25 mouse cellular contexts compared by ENCODE assay signal in genomic region chr7:35535750-35536512, GRCm38 (mm10). TPM values are rescaled to one million over a fixed set of nuclear protein-coding genes. Genes with fewer than 3 reads are reported as not detected.
DNase-seq lines count a peak whose midpoint lies in the region; ATAC-seq and TF ChIP-seq lines count a peak whose summit lies in the region.
"Had no signal": no experiment of that assay in that cellular context is flagged by ENCODE, and none has a peak within 500 bp of the region (broad histone marks: within the 10 kb centered on the region; RNA-seq: fewer than 3 reads in every experiment).

No protein-coding gene starts in this region.

- H3K27ac ChIP-seq in CH12.LX (ENCODE audit: insufficient read depth, low read depth) = no peak overlapping the region
- H3K27ac ChIP-seq: forebrain, embryonic 10.5 days; heart, embryonic 10.5 days; hindbrain, embryonic 15.5 days; left cerebral cortex, adult 2 months; macrophage; midbrain, embryonic 12.5 days; stomach, postnatal 0 days had no signal

- ATAC-seq in megakaryocyte progenitor cell, adult 5-6 weeks (replicated peaks; ENCODE audit: poor library complexity) = 0 out of 2 replicates have a peak, but pooled peaks have one; percentile 29
- ATAC-seq in cerebellum, adult (ENCODE audit: insufficient number of reproducible peaks, low FRiP score, low TSS enrichment) = no peak
- ATAC-seq: lung, postnatal 0 days had no signal

- TF ChIP-seq CTCF in CH12.LX (conservative IDR thresholded peaks at IDR 0.05 in 1 of 2, IDR thresholded peaks at IDR 0.05 in 1 of 2; ENCODE audit: low read depth in 2 of 2, low read length in 2 of 2) = no peak

- no peaks in the 10 kb centered on the region for H3K9me3 ChIP-seq in CH12.LX (replicated peaks; ENCODE audit: low read length)
- H3K9me3 ChIP-seq: forebrain, embryonic 10.5 days; G1E; heart, embryonic 10.5 days; hindbrain, embryonic 15.5 days; midbrain, embryonic 12.5 days had no signal

- dilution Hi-C loops in CH12.LX (cut with MboI; ENCODE audit: extremely low pct_ligation_motif_present, extremely low pct_unique_long_range_greater_than_20kb, low sequenced_read_pairs) = no loop called here

- H3K36me3 ChIP-seq in CH12.LX (replicated peaks in 1 of 2; ENCODE audit: control insufficient read depth in 1 of 2, insufficient read depth in 1 of 2, low read length in 1 of 2) = no peaks in the 10 kb centered on the region
- H3K36me3 ChIP-seq: forebrain, embryonic 10.5 days; G1E; heart, embryonic 10.5 days; hindbrain, embryonic 15.5 days; midbrain, embryonic 12.5 days had no signal

- H3K27me3 ChIP-seq in CH12.LX (replicated peaks) = no peaks in the 10 kb centered on the region
- H3K27me3 ChIP-seq: hindbrain, embryonic 15.5 days; midbrain, embryonic 12.5 days had no signal

- peak; percentile 39 for DNase-seq in A20 (ENCODE audit: low read depth, low spot score)
- DNase-seq in CH12.LX (ENCODE audit: extremely low read depth) = no peak
- DNase-seq in ZHBTc4 (ENCODE audit: low read depth, low spot score) = peak; percentile 23
- no peak for DNase-seq in frontal cortex, postnatal 25 days (ENCODE audit: low spot score in 2 of 2)
- no peak for DNase-seq in adrenal gland, postnatal 4 days (ENCODE audit: low spot score in 2 of 2)
- DNase-seq: adrenal gland, postnatal 25 days; cerebellum, adult 11 months; cerebellum, adult 9-11 months; kidney, adult 11 months had no signal

- peak overlapping the region; percentile 21; the same call in 1 of the 2 replicates for H3K4me2 ChIP-seq in CH12.LX (ENCODE audit: insufficient read depth, low read depth, poor library complexity, severe bottlenecking)
- H3K4me2 ChIP-seq: hindbrain, embryonic 15.5 days; midbrain, embryonic 12.5 days had no signal

- H3K9ac ChIP-seq in CH12.LX (ENCODE audit: insufficient read depth, low read depth) = no peak overlapping the region
- H3K9ac ChIP-seq: hindbrain, embryonic 15.5 days; midbrain, embryonic 12.5 days had no signal

- in situ Hi-C loops in CH12.LX (cut with MboI; ENCODE audit: low pct_ligation_motif_present, low pct_unique_long_range_greater_than_20kb, low sequenced_read_pairs) = no loop called here

- no peaks in the 10 kb centered on the region for H3K79me2 ChIP-seq in CH12.LX (replicated peaks; ENCODE audit: control insufficient read depth, extremely low read depth, insufficient read depth, poor library complexity, severe bottlenecking)

- TF ChIP-seq EP300 in CH12.LX (IDR thresholded peaks at IDR 0.05; ENCODE audit: low read length) = no peak

- H3K4me3 ChIP-seq in CH12.LX (replicated peaks in 1 of 3; ENCODE audit: low read depth in 2 of 3, low read length in 2 of 3, poor library complexity in 1 of 3) = no peak overlapping the region
- H3K4me3 ChIP-seq: forebrain, embryonic 10.5 days; heart, embryonic 10.5 days; hindbrain, embryonic 15.5 days; left cerebral cortex, adult 2 months; midbrain, embryonic 12.5 days had no signal

- peaks cover 0 to 6% of the 10 kb centered on the region in 2 experiments; a peak in 2 of 4 replicates for H3K4me1 ChIP-seq in CH12.LX (ENCODE audit: control insufficient read depth in 1 of 2, insufficient read depth in 2 of 2)
- H3K4me1 ChIP-seq: forebrain, embryonic 10.5 days; heart, embryonic 10.5 days; hindbrain, embryonic 15.5 days; midbrain, embryonic 12.5 days had no signal

- TF ChIP-seq POLR2A in CH12.LX (IDR thresholded peaks at IDR 0.05; ENCODE audit: low read depth, low read length) = no peak

- no peak for TF ChIP-seq RAD21 in CH12.LX (IDR thresholded peaks at IDR 0.05; ENCODE audit: low read depth, low read length)

TF ChIP-seq in CH12.LX, 34 proteins besides CTCF, POLR2A, EP300 and RAD21:
- no peak for TF ChIP-seq MXI1 (IDR thresholded peaks at IDR 0.05; ENCODE audit: low read depth, low read length)
- TF ChIP-seq MEF2A (IDR thresholded peaks at IDR 0.05; ENCODE audit: borderline replicate concordance, low read depth, low read length) = no peak
- no peak for TF ChIP-seq CHD1 (IDR thresholded peaks at IDR 0.05; ENCODE audit: low read depth, low read length)
- TF ChIP-seq JUND (conservative IDR thresholded peaks at IDR 0.05; ENCODE audit: low read depth, low read length) = no peak
- TF ChIP-seq ZKSCAN1 (IDR thresholded peaks at IDR 0.05; ENCODE audit: borderline replicate concordance, low read depth, low read length) = no peak
- no peak for TF ChIP-seq SIN3A (IDR thresholded peaks at IDR 0.05; ENCODE audit: low read length)
- TF ChIP-seq ZC3H11A (IDR thresholded peaks at IDR 0.05; ENCODE audit: low read depth, low read length) = no peak

RNA-seq across cellular contexts. Expression of gene Tdrd12, which starts 1.6 kb away (rescaled TPM):
- 0.08 TPM in 1 of 2 replicates, not detected in the other for total RNA-seq in CH12.LX (2012; rRNA removed)
- total RNA-seq in CH12.LX (2014; rRNA removed) = 0.21 TPM in 1 of 2 replicates, not detected in the other
- 0.19 and 0.42 TPM in 2 replicates for polyA plus RNA-seq in CH12.LX (2012; ENCODE audit: insufficient read length, low read depth)
- total RNA-seq in megakaryocyte progenitor cell, adult 5-6 weeks (2015) = 0.20 and 0.49 TPM in 2 replicates
- 0.68 TPM in 1 of 2 replicates, not detected in the other for total RNA-seq in megakaryocyte progenitor cell, adult 5-6 weeks (2017)
- under 1 TPM; 0.11 to 0.67 TPM for total RNA-seq in adrenal gland, postnatal 4 days (2021)
- total RNA-seq: gastrocnemius, adult 18-20 months; gastrocnemius, postnatal 4 days; hematopoietic stem cell, adult 5-6 weeks; monocyte, adult 5-6 weeks; neutrophil, adult 5-6 weeks had no signal
- polyA plus RNA-seq: G1E; lung, postnatal 0 days had no signal

RNA-seq across cellular contexts. Expression of gene Nudt19, which starts 20.2 kb away (rescaled TPM):
- total RNA-seq in CH12.LX (2012; rRNA removed) (29.8 and 35.9 TPM in 2 replicates), CH12.LX (2014; rRNA removed) (128 and 130 TPM in 2 replicates)
- 42.7 and 58.0 TPM in 2 replicates for polyA plus RNA-seq in CH12.LX (2012; ENCODE audit: insufficient read length, low read depth)
- total RNA-seq in megakaryocyte progenitor cell, adult 5-6 weeks (2015) = 120 and 124 TPM in 2 replicates
- 41.1 and 61.3 TPM in 2 replicates for total RNA-seq in megakaryocyte progenitor cell, adult 5-6 weeks (2017)
- 10 to 100 TPM; 58.7 to 59.8 TPM for total RNA-seq in adrenal gland, postnatal 4 days (2021)

RNA-seq across cellular contexts. Expression of gene Rgs9bp, which starts 49.5 kb away (rescaled TPM):
- total RNA-seq in CH12.LX (2012; rRNA removed) (0.17 and 0.21 TPM in 2 replicates), CH12.LX (2014; rRNA removed) (0.05 and 0.11 TPM in 2 replicates)
- polyA plus RNA-seq in CH12.LX (2012; ENCODE audit: insufficient read length, low read depth) = 0.04 and 0.06 TPM in 2 replicates
- total RNA-seq in megakaryocyte progenitor cell, adult 5-6 weeks (2015) = 0.93 and 1.2 TPM in 2 replicates
- 0.92 and 1.0 TPM in 2 replicates for total RNA-seq in megakaryocyte progenitor cell, adult 5-6 weeks (2017)
- total RNA-seq in adrenal gland, postnatal 4 days (2021) = under 1 TPM; 0.34 to 0.39 TPM
- total RNA-seq: monocyte, adult 5-6 weeks; neutrophil, adult 5-6 weeks had no signal

RNA-seq across cellular contexts. Expression of gene Ankrd27, which starts 50.1 kb away (rescaled TPM):
- total RNA-seq in CH12.LX (2012; rRNA removed) = 44.4 and 49.1 TPM in 2 replicates
- 33.4 and 39.0 TPM in 2 replicates for total RNA-seq in CH12.LX (2014; rRNA removed)
- polyA plus RNA-seq in CH12.LX (2012; ENCODE audit: insufficient read length, low read depth) = 38.6 and 39.7 TPM in 2 replicates
- total RNA-seq in megakaryocyte progenitor cell, adult 5-6 weeks (2015) = 37.5 and 44.2 TPM in 2 replicates
- 55.8 and 57.1 TPM in 2 replicates for total RNA-seq in megakaryocyte progenitor cell, adult 5-6 weeks (2017)
- 10 to 100 TPM; 31.8 to 33.8 TPM for total RNA-seq in adrenal gland, postnatal 4 days (2021)

Comparison
In these comparisons a context has a peak if more than half of its experiments do, and no peak if none do; other contexts are left out.
1. DNase-seq: peak in A20 (single experiment) and ZHBTc4 (single experiment); none in CH12.LX (single experiment), frontal cortex, postnatal 25 days (0 of 2) and adrenal gland, postnatal 4 days (0 of 2).